Mouse (Mus musculus) kidney, adult 2 months (tissue): ENCODE results near the gene Cirbp. TPM values are rescaled to one million over a fixed set of nuclear protein-coding genes. Genes with fewer than 3 reads are reported as not detected.

Experiments used
- DNase-seq: peaks from one replicate; pipeline ENCODE4 v3.0.0; 2021
- H3K27ac ChIP-seq: fragments of 200-500 bp; 2 replicates; pipeline ENCODE4 v1.5.1; 2012; ENCODE audit warnings: low read depth, low read length, control low read depth, inconsistent platforms; ENCODE audit not compliant: insufficient read depth
- H3K27me3 ChIP-seq: fragments of 200-500 bp; replicated peaks from 2 replicates; pipeline ENCODE4 v1.6.1; 2012; ENCODE audit warnings: mild to moderate bottlenecking, moderate library complexity, low read length, inconsistent platforms; ENCODE audit not compliant: control insufficient read depth, insufficient read depth
- H3K36me3 ChIP-seq: fragments of 200-500 bp; 2 replicates; pipeline ENCODE4 v1.6.1; 2012; ENCODE audit warnings: mild to moderate bottlenecking, moderate library complexity, low read length, inconsistent platforms; ENCODE audit not compliant: control insufficient read depth, insufficient read depth
- H3K4me1 ChIP-seq: fragments of 200-500 bp; 2 replicates; pipeline ENCODE4 v1.6.1; 2011; ENCODE audit warnings: low read length; ENCODE audit not compliant: control insufficient read depth, insufficient read depth
- H3K4me3 ChIP-seq: fragments of 200-500 bp; 2 replicates; pipeline ENCODE4 v1.5.1; 2011; ENCODE audit warnings: mild to moderate bottlenecking, low read depth, low read length, control low read depth; ENCODE audit not compliant: insufficient read depth
- CTCF ChIP-seq: fragments of 200-500 bp; conservative IDR thresholded peaks from 2 replicates; pipeline ENCODE4 v1.5.1; 2011; ENCODE audit warnings: low read depth, mild to moderate bottlenecking, control low read depth, low read length, moderate library complexity, mixed read lengths; ENCODE audit not compliant: insufficient read depth, insufficient read length
- POLR2A ChIP-seq: fragments of 200-500 bp; IDR thresholded peaks from one replicate; pipeline ENCODE4 v1.6.1; 2011; ENCODE audit warnings: low read depth, low read length, control low read depth
- WGBS: fragments of 180-500 bp; shearing (Covaris S2); methylation state at CpG from one replicate; pipeline ENCODE4 v1.1.7; 2018; 5-methylcytosine and 5-hydroxymethylcytosine counted together
- polyA plus RNA-seq: library from polyadenylated mRNA; depleted of rRNA; stranded (reverse); fragments of >200 nt; gene quantifications from 2 replicates; pipeline ENCODE4 v1.2.3, GENCODE M21; 2012

The Cirbp gene
- polyA plus RNA-seq, 1 experiment, result 86.7 TPM

DNA sequence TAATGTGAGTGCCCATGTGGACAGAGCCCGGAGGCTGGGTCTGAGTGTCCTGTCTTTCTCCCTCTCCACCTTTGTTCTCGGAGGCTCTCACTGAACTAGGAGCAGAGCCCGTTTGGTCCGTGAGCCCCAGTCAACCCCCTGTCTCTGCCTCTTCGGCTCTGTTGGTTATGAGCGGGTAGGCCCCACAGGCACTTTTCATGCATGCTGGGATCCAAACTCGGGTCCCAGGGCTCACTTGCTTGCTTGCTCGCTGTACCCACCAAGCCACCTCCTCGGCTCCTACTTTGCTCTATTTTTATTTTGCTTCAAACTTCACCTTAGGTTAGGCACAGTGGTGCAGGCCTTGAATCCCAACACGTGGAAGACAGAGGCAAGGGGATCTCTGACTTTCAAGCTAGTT lies 22.0 kb downstream of the Cirbp start:
- H3K4me3 ChIP-seq, result no peak overlapping the region
- no peak overlapping the region for H3K27ac ChIP-seq
- DNase-seq, result no peak
- TF ChIP-seq CTCF (no peak), POLR2A (no peak)
- 97% methylated on average over 10 of the region's 10 CpGs for WGBS
- H3K36me3 ChIP-seq, result no peaks in the 10 kb centered on the region
- H3K27me3 ChIP-seq, result peaks cover 5% of the 10 kb centered on the region; the same call in 1 of the 2 replicates
- H3K4me1 ChIP-seq, result no peaks in the 10 kb centered on the region

- DNase-seq, result no peak
- 83% methylated on average over 15 of the region's 15 CpGs for WGBS
- peaks cover 5% of the 10 kb centered on the region; the same call in 1 of the 2 replicates for H3K27me3 ChIP-seq
- H3K4me3 ChIP-seq, result no peak overlapping the region
- H3K27ac ChIP-seq, result no peak overlapping the region
- TF ChIP-seq POLR2A (no peak), CTCF (no peak)
- H3K4me1 ChIP-seq, result no peaks in the 10 kb centered on the region
- H3K36me3 ChIP-seq, result no peaks in the 10 kb centered on the region
These were observed 22.8 kb downstream of the Cirbp start for GRCm38 (mm10) chr10:80188453-80189024.

DNA sequence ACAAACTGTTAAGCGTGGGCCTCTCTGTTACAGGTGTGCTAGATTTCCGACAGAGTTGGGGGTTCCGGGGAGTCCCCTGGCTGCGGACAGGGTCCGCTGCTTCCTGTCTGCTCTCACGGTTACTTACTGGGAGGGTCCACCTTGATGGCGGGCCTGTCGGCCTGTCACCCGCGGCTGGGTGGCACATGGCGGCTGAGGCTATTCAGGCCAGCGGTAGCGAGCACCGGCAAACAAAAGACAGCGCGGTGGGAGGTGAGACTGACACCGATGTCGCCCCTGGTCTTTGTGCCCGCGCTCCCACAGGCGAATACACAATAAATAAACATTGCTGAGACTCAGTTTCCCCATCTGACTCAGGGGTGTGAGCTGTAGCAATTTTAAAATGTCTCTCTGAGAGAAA lies 24.2 kb downstream of the Cirbp start:
- no peak overlapping the region for H3K27ac ChIP-seq
- H3K36me3 ChIP-seq, result no peaks in the 10 kb centered on the region
- no peak for TF ChIP-seq CTCF
- TF ChIP-seq POLR2A, result no peak
- 11% methylated on average over 21 of the region's 21 CpGs for WGBS
- H3K4me3 ChIP-seq, result no peak overlapping the region
- DNase-seq, result no peak
- no peaks in the 10 kb centered on the region for H3K4me1 ChIP-seq
- peaks cover 5% of the 10 kb centered on the region; the same call in 1 of the 2 replicates for H3K27me3 ChIP-seq

GRCm38 (mm10) chr10:80190491-80191051 lies 24.8 kb downstream of the Cirbp start:
- Histone ChIP-seq H3K27me3 (peaks cover 5% of the 10 kb centered on the region; the same call in 1 of the 2 replicates), H3K4me3 (peak overlapping the region; percentile 55), H3K36me3 (no peaks in the 10 kb centered on the region), H3K4me1 (no peaks in the 10 kb centered on the region), H3K27ac (no peak overlapping the region)
- under 1% methylated on average over 48 of the region's 48 CpGs for WGBS
- no peak for TF ChIP-seq CTCF
- TF ChIP-seq POLR2A, result no peak
- DNase-seq, result peak; percentile 37

DNA sequence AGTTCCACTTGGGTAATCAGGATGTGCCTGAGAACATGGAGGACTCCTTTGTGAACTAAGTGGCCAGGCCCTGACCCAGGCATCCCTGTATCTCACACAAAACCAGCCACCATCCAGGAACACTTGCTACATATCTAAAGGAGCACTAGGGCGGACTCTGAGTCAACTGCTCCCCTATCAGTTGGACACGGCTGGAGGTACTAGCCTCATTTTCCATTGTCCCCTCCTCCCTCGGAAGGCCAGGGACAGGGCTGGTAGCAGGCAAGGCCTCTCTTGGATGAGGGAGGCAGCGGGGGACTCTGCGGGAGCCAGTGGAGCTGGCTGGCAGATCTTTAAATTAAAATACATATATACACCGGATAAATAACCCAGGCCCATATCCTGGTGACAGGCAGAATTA lies 28.2 kb downstream of the Cirbp start:
- WGBS, result 92% methylated on average over 6 of the region's 6 CpGs
- Histone ChIP-seq H3K4me3 (no peak overlapping the region), H3K27me3 (peaks cover 5% of the 10 kb centered on the region; the same call in 1 of the 2 replicates), H3K4me1 (no peaks in the 10 kb centered on the region), H3K36me3 (no peaks in the 10 kb centered on the region), H3K27ac (no peak overlapping the region)
- TF ChIP-seq POLR2A (no peak), CTCF (no peak)
- DNase-seq, result no peak

GRCm38 (mm10) chr10:80194441-80194840 lies 28.7 kb downstream of the Cirbp start:
- Histone ChIP-seq H3K4me3 (no peak overlapping the region), H3K4me1 (no peaks in the 10 kb centered on the region), H3K27me3 (peaks cover 5% of the 10 kb centered on the region; the same call in 1 of the 2 replicates), H3K36me3 (no peaks in the 10 kb centered on the region), H3K27ac (no peak overlapping the region)
- TF ChIP-seq POLR2A (no peak), CTCF (no peak)
- DNase-seq, result no peak
- WGBS, result 82% methylated on average over 8 of the region's 8 CpGs

GRCm38 (mm10) chr10:80196167-80196566 lies 30.4 kb downstream of the Cirbp start:
- Histone ChIP-seq H3K4me3 (no peak overlapping the region), H3K4me1 (no peaks in the 10 kb centered on the region), H3K27ac (no peak overlapping the region), H3K36me3 (no peaks in the 10 kb centered on the region), H3K27me3 (no peaks in the 10 kb centered on the region)
- no peak for DNase-seq
- TF ChIP-seq CTCF (no peak), POLR2A (no peak)
- 100% methylated on average over 1 of the region's 1 CpGs for WGBS
